Mouse (Mus musculus): ENCODE measurements around the gene Socs3. TPM values are rescaled to one million over a fixed set of nuclear protein-coding genes. Genes with fewer than 3 reads are reported as not detected.

Gene Socs3
- total RNA-seq, 2 experiments from 2014 or later = 4.4 to 6.1 TPM

DNA sequence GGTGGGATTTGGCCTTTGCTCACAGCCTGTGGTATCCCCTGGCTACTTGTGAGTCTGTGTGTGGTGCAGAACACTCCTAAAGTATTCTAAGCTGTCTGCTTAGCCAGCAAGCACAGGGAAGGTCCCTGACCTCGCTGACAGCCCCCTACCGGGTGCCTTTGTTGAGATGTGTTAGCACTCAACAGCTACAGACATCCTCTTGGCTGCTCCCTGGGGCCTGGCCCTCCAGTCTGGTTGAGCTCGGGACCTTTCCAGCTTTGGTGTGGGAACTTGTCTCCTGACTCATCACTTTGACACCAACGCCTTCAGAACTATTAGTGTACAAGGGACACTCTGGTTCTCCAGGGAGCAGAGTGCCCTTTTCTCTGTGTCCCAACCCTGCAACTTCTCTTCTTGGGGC, 28.0 kb downstream of the Socs3 start:
- intact Hi-C loops (cut with DNase I) = no loop called here

DNA sequence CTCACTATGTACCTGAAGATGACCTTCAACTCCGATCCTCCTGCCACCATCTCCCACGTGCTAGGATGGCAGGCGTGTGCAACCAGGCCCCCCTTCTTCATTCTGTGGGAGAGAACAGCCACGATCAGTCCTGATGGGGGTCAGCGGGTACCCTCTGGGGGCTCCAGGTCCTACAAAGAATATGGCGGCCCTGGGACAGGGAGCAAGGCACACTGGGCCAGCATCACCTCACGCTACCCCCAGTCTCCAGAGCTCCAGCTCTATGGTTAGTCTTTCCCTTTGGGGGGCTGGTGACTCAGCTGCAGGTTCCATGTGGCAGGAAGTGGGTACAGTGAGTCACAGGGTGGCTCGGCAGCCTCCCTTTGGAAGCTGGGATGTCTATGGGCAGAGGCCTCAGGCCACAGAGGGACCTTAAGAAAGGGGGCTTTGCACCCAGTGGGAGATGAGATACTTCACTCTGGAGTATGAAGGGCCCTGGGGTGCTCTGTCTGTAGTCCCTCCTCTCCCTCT, 28.5 kb downstream of the Socs3 start:
- intact Hi-C loops (cut with DNase I) = no loop called here
- Histone ChIP-seq H3K4me3 (no peak overlapping the region), H3K27ac (no peak overlapping the region)
- no peak for DNase-seq (ENCODE audit: extremely low spot score in 1 of 2, low spot score in 2 of 2)
- TF ChIP-seq CTCF (IDR thresholded peaks at IDR 0.05) = no peak

More for the DNA sequence above, 28.0 kb downstream of the Socs3 start:
- no peak overlapping the region for H3K27ac ChIP-seq
- H3K4me3 ChIP-seq = no peak overlapping the region
- DNase-seq (ENCODE audit: extremely low spot score in 1 of 2, low spot score in 2 of 2) = no peak
- no peak for TF ChIP-seq CTCF (IDR thresholded peaks at IDR 0.05)

DNA sequence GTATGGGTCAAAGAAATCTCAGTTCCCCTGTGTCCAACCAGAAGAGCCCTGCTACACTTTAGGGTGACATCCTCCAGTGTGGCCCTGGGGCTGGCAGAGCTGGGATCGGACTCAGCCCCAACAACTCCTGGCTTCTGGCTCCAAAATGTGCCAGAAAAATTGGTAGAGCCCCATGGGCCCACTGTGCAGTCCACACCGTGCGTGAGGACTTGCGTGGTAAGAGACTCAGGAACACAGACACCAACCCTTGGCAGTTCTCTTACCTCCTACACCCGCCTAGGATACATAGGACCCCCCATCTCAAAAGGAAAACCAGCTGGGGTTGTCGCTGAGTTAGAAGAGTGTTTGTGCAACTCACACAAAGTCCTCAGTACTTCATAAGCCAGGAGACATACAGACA, 29.0 kb downstream of the Socs3 start:
- TF ChIP-seq CTCF (IDR thresholded peaks at IDR 0.05) = no peak
- no peak for DNase-seq (ENCODE audit: extremely low spot score in 1 of 2, low spot score in 2 of 2)
- intact Hi-C loops (cut with DNase I) = no loop called here
- Histone ChIP-seq H3K4me3 (no peak overlapping the region), H3K27ac (no peak overlapping the region)

DNA sequence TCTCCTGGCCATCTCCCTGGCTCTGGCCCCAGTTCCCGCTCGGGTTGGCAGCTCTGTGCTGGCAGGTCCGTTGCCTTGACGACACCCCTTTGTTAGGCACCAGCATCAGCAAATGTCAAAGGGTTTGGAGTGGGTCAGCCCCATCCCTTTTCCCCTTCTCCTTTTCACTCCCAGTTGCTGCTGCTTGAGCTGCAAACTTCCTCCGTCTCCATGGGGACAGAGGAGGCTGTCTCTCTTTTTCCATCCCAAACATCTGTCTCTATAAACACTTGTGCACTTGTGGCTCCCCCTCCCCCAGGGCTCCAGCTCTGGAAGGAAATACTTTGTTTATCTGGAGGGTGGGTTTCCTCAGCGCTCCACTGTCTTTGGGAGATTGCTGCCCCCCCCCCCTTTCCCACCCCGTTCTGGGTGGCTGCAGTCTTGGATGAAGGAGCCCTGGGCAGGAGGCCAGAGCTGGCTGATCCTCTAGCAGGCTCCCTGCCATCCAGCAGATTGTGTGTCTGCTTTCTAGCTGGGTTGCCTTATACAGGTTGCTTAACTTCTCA, 30.0 kb downstream of the Socs3 start:
- H3K4me3 ChIP-seq = no peak overlapping the region
- DNase-seq (ENCODE audit: extremely low spot score in 1 of 2, low spot score in 2 of 2) = peak; percentile 54 to 60
- no peak for TF ChIP-seq CTCF (IDR thresholded peaks at IDR 0.05)
- intact Hi-C loops (cut with DNase I) = no loop called here
- peak overlapping the region; percentile 7; the same call in 1 of the 2 replicates for H3K27ac ChIP-seq

DNA sequence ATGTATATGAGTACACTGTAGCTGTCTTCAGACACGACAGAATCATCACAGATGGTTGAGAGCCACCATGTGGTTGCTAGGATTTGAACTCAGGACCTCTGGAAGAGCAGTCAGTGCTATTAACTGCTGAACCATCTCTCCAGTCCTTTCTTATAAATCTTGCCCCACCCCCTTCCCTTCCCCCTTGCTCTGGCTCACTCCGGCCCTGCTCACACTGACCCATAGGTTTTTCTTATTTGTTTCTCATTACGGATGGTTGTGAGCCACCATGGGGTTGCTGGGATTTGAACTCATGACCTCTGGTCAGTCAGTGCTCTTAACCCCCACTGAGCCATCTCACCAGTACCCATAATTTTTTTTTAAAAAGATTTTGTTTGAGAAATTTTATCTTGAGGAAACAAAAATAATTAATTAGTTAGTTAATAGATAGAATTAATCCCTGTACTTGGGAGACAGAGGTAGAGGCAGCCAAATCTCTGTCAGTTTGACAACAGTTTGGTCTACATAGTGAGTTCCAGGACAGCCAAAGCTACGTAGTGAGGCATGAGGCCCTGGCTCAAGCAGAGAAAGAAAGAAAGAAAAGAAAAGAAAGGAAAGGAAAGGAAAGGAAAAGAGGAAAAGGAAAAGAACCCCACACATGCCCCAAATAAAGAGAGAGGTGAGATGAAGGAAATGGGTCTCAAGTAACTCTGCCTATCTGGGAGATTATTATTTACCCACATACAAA, 30.7 kb downstream of the Socs3 start:
- no peak for TF ChIP-seq CTCF (IDR thresholded peaks at IDR 0.05)
- no peak for DNase-seq (ENCODE audit: extremely low spot score in 1 of 2, low spot score in 2 of 2)
- Histone ChIP-seq H3K27ac (peak overlapping the region; percentile 7; the same call in 1 of the 2 replicates), H3K4me3 (no peak overlapping the region)
- intact Hi-C loops (cut with DNase I) = no loop called here

DNA sequence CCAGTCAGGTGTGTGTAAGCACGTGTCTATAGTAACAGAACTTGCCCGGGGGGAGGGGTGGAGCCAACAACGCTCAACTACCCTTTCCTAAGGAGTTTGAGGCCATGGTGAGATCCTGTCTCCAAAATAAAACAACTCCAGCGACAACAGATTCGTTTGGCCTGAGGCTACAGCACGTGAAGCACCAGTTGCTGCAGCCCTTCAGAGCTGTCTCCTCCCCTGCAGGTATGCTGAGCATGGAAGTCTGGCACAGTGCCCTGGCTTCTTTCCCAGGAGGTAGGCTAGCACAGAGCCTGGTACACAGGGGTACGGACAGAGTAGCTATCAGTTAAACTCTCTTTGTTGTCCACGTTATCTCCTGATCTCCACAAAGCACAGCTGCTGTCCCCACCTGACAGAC, 33.6 kb downstream of the Socs3 start:
- Histone ChIP-seq H3K27ac (no peak overlapping the region), H3K4me3 (no peak overlapping the region)
- DNase-seq (ENCODE audit: extremely low spot score in 1 of 2, low spot score in 2 of 2) = no peak
- no peak for TF ChIP-seq CTCF (IDR thresholded peaks at IDR 0.05)
- intact Hi-C loops (cut with DNase I) = no loop called here

DNA sequence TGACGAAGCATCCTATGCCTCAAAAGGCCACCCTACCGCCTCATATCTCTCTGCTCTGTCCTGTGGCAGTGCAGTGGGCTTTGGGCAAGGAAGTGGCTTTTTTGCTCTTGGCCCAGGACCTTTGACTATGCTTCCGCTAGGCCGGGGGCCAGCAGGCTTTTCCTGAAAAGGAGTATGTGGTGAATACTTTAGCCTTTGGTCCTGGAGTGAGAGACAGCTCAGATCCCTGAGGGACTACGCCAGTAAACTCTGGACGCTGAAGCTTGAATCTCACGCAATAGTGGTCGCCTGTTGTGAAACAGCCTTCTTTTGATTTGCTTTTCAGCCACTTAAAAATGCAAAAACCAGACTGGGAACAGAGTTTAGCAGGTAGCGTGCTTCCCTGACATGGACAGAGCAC, 34.2 kb downstream of the Socs3 start:
- Histone ChIP-seq H3K4me3 (no peak overlapping the region), H3K27ac (no peak overlapping the region)
- intact Hi-C loops (cut with DNase I) = no loop called here
- no peak for DNase-seq (ENCODE audit: extremely low spot score in 1 of 2, low spot score in 2 of 2)
- no peak for TF ChIP-seq CTCF (IDR thresholded peaks at IDR 0.05)

DNA sequence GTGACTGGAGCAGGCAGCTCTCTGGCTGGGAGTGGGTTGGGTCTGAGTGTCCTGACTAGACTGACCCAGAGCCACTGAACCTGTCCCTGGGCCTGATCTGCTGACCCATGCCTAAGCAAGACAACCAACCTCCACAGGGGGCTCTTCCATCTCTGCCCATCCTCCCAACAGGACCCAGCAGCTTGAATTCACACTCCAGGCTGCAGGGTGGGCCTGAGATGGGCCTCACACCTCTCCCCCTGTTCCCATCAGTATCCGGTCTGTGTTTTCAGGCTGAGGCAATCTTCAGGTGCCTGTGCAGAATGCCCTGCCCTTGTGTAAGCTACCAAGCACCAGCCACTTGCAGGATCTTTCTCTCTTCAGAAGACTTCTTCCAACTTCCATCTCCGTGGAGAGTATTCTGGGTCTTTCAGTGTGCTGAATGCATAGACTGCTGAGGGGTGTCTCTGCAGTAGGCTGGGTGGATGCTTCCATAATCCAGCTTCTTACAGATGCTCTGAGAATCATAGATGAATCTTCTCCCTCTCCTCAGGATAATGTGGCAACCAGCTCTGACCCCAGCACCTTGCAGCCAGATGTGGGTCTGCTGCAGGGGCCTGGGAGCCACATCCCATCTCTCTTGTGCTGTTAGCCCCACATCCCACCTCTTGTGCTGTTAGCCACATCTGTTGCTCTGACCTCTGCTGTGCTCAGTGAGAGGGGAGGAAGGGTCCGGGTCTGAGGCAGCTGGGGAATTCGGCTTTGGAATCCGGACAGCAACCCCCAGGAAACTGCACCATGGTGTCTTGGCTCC, 35.1 kb downstream of the Socs3 start:
- Histone ChIP-seq H3K4me3 (no peak overlapping the region), H3K27ac (no peak overlapping the region)
- no peak for TF ChIP-seq CTCF (IDR thresholded peaks at IDR 0.05)
- DNase-seq (ENCODE audit: extremely low spot score in 1 of 2, low spot score in 2 of 2) = no peak
- intact Hi-C loops (cut with DNase I) = no loop called here

DNA sequence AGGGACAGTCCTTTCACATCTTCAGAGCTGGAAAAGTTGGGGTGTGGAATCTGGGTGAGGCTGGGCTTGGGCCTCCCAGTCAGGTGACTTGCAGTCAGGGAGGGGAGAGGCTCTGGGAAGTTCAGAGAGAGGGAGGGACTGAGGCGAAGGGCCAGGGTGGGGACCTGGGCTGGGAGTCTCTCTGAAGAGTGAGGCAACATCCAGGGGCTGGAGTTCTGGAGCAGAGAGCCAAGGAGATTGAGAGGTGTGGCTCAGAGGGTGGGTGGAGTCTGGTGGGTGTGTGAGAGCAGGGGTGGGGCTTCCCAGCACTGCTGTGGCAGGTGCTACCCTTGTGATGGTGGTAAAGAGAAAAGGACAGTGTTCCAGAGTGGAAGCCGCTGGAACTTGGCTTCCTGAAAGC, 35.7 kb downstream of the Socs3 start:
- DNase-seq (ENCODE audit: extremely low spot score in 1 of 2, low spot score in 2 of 2) = no peak
- Histone ChIP-seq H3K4me3 (no peak overlapping the region), H3K27ac (no peak overlapping the region)
- no peak for TF ChIP-seq CTCF (IDR thresholded peaks at IDR 0.05)
- intact Hi-C loops (cut with DNase I) = no loop called here

DNA sequence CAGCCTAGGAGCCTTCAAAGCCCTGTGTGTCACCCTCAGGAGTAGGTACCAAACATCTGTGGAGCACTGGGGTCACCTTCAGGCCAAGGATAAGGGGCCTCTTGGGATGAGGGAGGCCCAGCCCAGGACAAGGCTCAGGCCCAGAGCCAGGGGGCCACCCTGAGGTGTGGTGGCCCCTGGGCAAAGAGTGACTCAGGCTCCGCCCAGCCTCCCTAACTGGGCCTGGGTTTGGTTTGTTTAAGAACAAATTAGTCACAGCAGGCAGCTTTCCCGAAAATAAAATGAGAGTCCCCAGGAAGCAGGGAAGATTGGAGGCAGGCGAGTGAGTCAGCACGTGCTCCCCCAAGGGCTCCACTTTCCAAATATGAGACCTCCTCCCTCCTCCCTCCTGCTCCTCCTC, 37.7 kb downstream of the Socs3 start:
- Histone ChIP-seq H3K27ac (peak overlapping the region; percentile 59), H3K4me3 (no peak overlapping the region)
- intact Hi-C loops (cut with DNase I) = loop anchor here (1.0 kb wide), 1 partner anchor 37 kb away; no protein-coding TSS in a partner anchor
- TF ChIP-seq CTCF (IDR thresholded peaks at IDR 0.05) = no peak
- DNase-seq (ENCODE audit: extremely low spot score in 1 of 2, low spot score in 2 of 2) = peak; percentile 68 to 70

DNA sequence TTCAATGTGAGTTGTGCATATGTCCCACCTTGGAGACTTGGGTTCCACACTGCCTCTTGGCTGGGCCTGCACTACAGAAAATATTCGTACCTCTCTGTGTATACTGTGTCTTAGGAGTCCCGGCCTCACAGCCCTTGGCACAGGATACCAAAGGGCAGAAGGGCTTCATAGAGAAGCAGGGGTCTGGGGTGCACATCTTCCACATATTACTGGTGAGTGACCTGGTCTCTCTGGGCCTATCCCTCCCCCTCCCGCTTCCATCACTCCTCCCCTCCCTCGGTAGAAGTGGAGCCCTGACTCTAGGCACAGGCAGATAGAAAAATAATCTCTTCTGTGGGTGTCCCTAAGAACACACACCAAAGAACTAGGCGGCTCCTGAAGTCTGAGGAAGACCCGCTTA, 38.3 kb downstream of the Socs3 start:
- H3K4me3 ChIP-seq = no peak overlapping the region
- no peak for DNase-seq (ENCODE audit: extremely low spot score in 1 of 2, low spot score in 2 of 2)
- intact Hi-C loops (cut with DNase I) = no loop called here
- H3K27ac ChIP-seq = peak overlapping the region; percentile 59; the same call in 1 of the 2 replicates
- TF ChIP-seq CTCF (IDR thresholded peaks at IDR 0.05) = no peak

DNA sequence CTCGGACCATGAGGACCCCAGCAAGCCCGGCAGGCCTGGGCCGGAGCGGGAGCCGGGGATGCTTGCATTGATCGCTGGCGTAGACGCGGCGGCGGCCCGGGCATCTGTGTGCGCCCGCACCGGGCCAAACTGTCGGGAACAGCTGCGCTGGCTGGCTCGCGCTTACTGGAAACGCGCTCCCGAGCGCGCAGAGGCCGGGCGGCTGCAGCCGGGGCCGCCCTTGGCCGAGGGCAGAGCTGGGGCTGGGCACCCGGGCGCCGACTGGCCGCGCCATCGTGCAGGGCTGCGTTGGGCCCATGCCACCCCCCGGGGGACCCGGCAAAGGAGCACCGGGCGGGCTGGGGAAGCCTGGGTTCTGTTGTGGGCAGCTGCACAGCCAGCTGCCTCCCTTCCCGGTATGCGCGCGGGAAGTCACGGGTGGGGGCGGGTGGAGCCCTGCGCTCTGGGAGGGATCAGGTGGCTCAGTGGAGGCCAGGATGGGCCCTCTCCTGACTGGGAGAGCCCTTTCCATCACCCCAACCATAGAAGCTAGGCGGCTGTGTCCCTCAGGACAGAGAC, 39.0 kb downstream of the Socs3 start:
- TF ChIP-seq CTCF (IDR thresholded peaks at IDR 0.05) = no peak
- Histone ChIP-seq H3K4me3 (peak overlapping the region; percentile 43), H3K27ac (peak overlapping the region; percentile 36; the same call in 1 of the 2 replicates)
- intact Hi-C loops (cut with DNase I) = no loop called here
- DNase-seq (ENCODE audit: extremely low spot score in 1 of 2, low spot score in 2 of 2) = peak; percentile 38 to 55

All from left cerebral cortex, adult 2 months (tissue).